Mouse (Mus musculus) c-Kit-positive CD71-positive TER-119-positive erythroid progenitor cells, embryonic 14.5 days (primary cell): ENCODE measurements around the gene Vmn1r206.
"Not testable (repeated sequence)": the region's sequence is repeated elsewhere in the genome, so short reads cannot be mapped to it uniquely, and the experiment has no call there.

Source experiments
- DNase-seq: peaks from one replicate; pipeline ENCODE4 v3.0.0-alpha.2; 2013; ENCODE audit warnings: low spot score

The Vmn1r206 gene

DNA sequence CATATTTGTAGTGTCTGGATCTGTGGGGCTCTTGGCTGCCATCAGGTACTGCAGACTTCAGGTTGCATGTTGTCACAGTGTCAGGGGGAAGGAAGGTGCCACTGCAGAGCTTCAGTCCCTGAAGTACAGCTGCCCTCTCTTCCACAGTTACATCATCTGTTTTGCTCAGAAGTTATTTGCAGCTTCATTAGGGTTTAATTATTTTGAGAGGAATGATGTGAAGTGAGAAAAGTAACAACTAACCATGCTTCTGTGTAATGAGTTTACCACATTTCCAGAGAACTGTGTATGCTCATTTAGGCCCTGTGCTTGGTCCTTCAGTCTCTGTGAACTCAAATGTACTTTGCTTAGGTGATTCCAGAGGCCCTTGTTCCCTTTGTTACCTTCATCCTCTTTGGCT is at the start of gene Vmn1r206:
Gene Vmn1r206 (minus strand): TSS at position 101 of the 400 bp plus-strand sequence.
- not testable (repeated sequence) for DNase-seq

GRCm38 (mm10) chr13:22592900-22593299 is 31.2 kb downstream of the Vmn1r206 start, which contains the start of gene Vmn1r205:
Gene Vmn1r205 (minus strand): TSS chr13:22593000.
- DNase-seq = no peak

GRCm38 (mm10) chr13:22583336-22583735 is 40.7 kb downstream of the Vmn1r206 start:
- DNase-seq = not testable (repeated sequence)

GRCm38 (mm10) chr13:22574911-22575310 is 49.1 kb downstream of the Vmn1r206 start:
- DNase-seq = not testable (repeated sequence)
